Mouse (Mus musculus): ENCODE measurements at regions not wholly inside any gene's neighbourhood (a gene's known extent, or its start where the extent isn't known, plus 50 kb on each side); places are given as distances from the start of the nearest gene placed in this dataset.

- H3K27me3 ChIP-seq (ENCODE audit: control insufficient read depth, insufficient read depth, low read length): no peaks in the 10 kb centered on the region
- H3K4me1 ChIP-seq (replicated peaks; ENCODE audit: control insufficient read depth in 2 of 2, insufficient read depth in 2 of 2, low read length in 1 of 2): no peaks in the 10 kb centered on the region
- H3K4me3 ChIP-seq (ENCODE audit: insufficient read depth in 1 of 2, low read depth in 2 of 2, low read length in 2 of 2): no peak overlapping the region
- no peak overlapping the region for H3K27ac ChIP-seq
- H3K9me3 ChIP-seq (ENCODE audit: control insufficient read depth, low read length): no peaks in the 10 kb centered on the region
- WGBS (ENCODE audit: insufficient replicate concordance): 56% methylated on average over 8 of the region's 8 CpGs
- DNase-seq (ENCODE audit: low read depth in 3 of 3, low spot score in 3 of 3): no peak
- H3K9ac ChIP-seq (replicated peaks): no peak overlapping the region
- TF ChIP-seq EP300 (IDR thresholded peaks at IDR 0.05; ENCODE audit: low read depth) (no peak), CTCF (IDR thresholded peaks at IDR 0.05; ENCODE audit: low read depth) (no peak)
- no peaks in the 10 kb centered on the region for H3K36me3 ChIP-seq (replicated peaks; ENCODE audit: control insufficient read depth, insufficient read depth, low read depth)
- H3K4me2 ChIP-seq (ENCODE audit: low read depth): no peak overlapping the region
- ATAC-seq (ENCODE audit: insufficient read depth): no peak
Measured at GRCm38 (mm10) chr12:71601091-71601690, 229.7 kb upstream of the Daam1 start.

GRCm38 (mm10) chr12:71603136-71603535, 227.7 kb upstream of the Daam1 start:
- no peak for DNase-seq (ENCODE audit: low read depth in 3 of 3, low spot score in 3 of 3)
- ATAC-seq (ENCODE audit: insufficient read depth): no peak
- no peak overlapping the region for H3K27ac ChIP-seq
- H3K9ac ChIP-seq (replicated peaks): no peak overlapping the region
- no peak for TF ChIP-seq EP300 (IDR thresholded peaks at IDR 0.05; ENCODE audit: low read depth)
- no peak for TF ChIP-seq CTCF (IDR thresholded peaks at IDR 0.05; ENCODE audit: low read depth)
- no peaks in the 10 kb centered on the region for H3K36me3 ChIP-seq (replicated peaks; ENCODE audit: control insufficient read depth, insufficient read depth, low read depth)
- H3K27me3 ChIP-seq (ENCODE audit: control insufficient read depth, insufficient read depth, low read length): no peaks in the 10 kb centered on the region
- 74% methylated on average over 10 of the region's 10 CpGs for WGBS (ENCODE audit: insufficient replicate concordance)
- no peaks in the 10 kb centered on the region for H3K4me1 ChIP-seq (replicated peaks; ENCODE audit: control insufficient read depth in 2 of 2, insufficient read depth in 2 of 2, low read length in 1 of 2)
- H3K4me3 ChIP-seq (ENCODE audit: insufficient read depth in 1 of 2, low read depth in 2 of 2, low read length in 2 of 2): no peak overlapping the region
- no peaks in the 10 kb centered on the region for H3K9me3 ChIP-seq (ENCODE audit: control insufficient read depth, low read length)
- H3K4me2 ChIP-seq (ENCODE audit: low read depth): no peak overlapping the region

DNA sequence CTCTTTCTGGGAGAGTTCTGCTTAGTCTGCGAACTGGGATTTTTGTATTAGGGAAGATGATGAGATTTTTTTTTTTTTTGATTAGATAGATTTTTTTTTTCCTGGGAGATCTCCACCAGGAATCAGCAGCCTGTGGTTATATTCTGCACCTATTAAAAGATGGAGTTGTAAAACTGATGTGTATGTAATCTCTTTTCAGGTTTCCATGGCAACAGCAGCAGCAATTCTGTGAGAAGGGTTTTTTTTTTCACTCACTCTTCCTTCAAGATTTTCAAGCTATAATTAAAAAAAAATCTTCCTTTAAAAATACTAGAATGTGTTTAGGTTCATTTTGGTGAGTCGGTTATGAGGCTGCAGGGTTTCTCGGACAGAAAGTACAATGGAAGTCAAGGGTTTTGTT, 224.5 kb upstream of the Daam1 start:
- TF ChIP-seq EP300 (IDR thresholded peaks at IDR 0.05; ENCODE audit: low read depth): no peak
- TF ChIP-seq CTCF (IDR thresholded peaks at IDR 0.05; ENCODE audit: low read depth): no peak
- ATAC-seq (ENCODE audit: insufficient read depth) (no peak), DNase-seq (ENCODE audit: low read depth in 3 of 3, low spot score in 3 of 3) (no peak)
- Histone ChIP-seq H3K4me2 (ENCODE audit: low read depth) (no peak overlapping the region), H3K36me3 (replicated peaks; ENCODE audit: control insufficient read depth, insufficient read depth, low read depth) (no peaks in the 10 kb centered on the region), H3K9me3 (ENCODE audit: control insufficient read depth, low read length) (no peaks in the 10 kb centered on the region), H3K9ac (replicated peaks) (no peak overlapping the region), H3K27ac (no peak overlapping the region), H3K4me1 (replicated peaks; ENCODE audit: control insufficient read depth in 2 of 2, insufficient read depth in 2 of 2, low read length in 1 of 2) (no peaks in the 10 kb centered on the region), H3K4me3 (ENCODE audit: insufficient read depth in 1 of 2, low read depth in 2 of 2, low read length in 2 of 2) (no peak overlapping the region), H3K27me3 (ENCODE audit: control insufficient read depth, insufficient read depth, low read length) (no peaks in the 10 kb centered on the region)
- WGBS (ENCODE audit: insufficient replicate concordance): 58% methylated on average over 3 of the region's 3 CpGs

GRCm38 (mm10) chr12:71607966-71608365, 222.9 kb upstream of the Daam1 start:
- ATAC-seq (ENCODE audit: insufficient read depth) (no peak), DNase-seq (ENCODE audit: low read depth in 3 of 3, low spot score in 3 of 3) (no peak)
- 53% methylated on average over 4 of the region's 4 CpGs for WGBS (ENCODE audit: insufficient replicate concordance)
- H3K36me3 ChIP-seq (replicated peaks; ENCODE audit: control insufficient read depth, insufficient read depth, low read depth): no peaks in the 10 kb centered on the region
- TF ChIP-seq CTCF (IDR thresholded peaks at IDR 0.05; ENCODE audit: low read depth) (no peak), EP300 (IDR thresholded peaks at IDR 0.05; ENCODE audit: low read depth) (no peak)
- no peaks in the 10 kb centered on the region for H3K9me3 ChIP-seq (ENCODE audit: control insufficient read depth, low read length)
- no peaks in the 10 kb centered on the region for H3K4me1 ChIP-seq (replicated peaks; ENCODE audit: control insufficient read depth in 2 of 2, insufficient read depth in 2 of 2, low read length in 1 of 2)
- H3K4me2 ChIP-seq (ENCODE audit: low read depth): no peak overlapping the region
- no peak overlapping the region for H3K9ac ChIP-seq (replicated peaks)
- H3K27me3 ChIP-seq (ENCODE audit: control insufficient read depth, insufficient read depth, low read length): no peaks in the 10 kb centered on the region
- H3K27ac ChIP-seq: no peak overlapping the region
- no peak overlapping the region for H3K4me3 ChIP-seq (ENCODE audit: insufficient read depth in 1 of 2, low read depth in 2 of 2, low read length in 2 of 2)

DNA sequence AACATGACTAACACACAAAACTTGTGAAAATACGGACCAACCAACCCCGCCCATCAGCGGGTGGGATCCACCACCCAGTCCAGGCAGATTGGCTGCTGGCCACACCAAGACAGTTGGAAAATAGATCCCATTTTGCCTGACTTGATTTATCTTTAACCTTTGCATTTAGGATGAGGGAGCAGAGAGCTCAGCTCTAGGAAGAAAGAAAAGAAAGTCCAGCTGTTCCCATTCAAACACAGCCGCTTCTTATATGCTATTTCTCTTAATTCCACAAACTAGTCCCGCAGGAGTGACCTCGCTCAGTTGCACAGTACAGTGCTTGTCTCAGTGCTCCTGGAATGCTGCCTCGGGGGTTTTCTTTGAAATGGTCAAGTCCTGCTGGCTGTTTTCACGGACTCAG, 217.6 kb upstream of the Daam1 start:
- no peaks in the 10 kb centered on the region for H3K4me1 ChIP-seq (replicated peaks; ENCODE audit: control insufficient read depth in 2 of 2, insufficient read depth in 2 of 2, low read length in 1 of 2)
- ATAC-seq (ENCODE audit: insufficient read depth): no peak
- no peak overlapping the region for H3K27ac ChIP-seq
- H3K9me3 ChIP-seq (ENCODE audit: control insufficient read depth, low read length): no peaks in the 10 kb centered on the region
- TF ChIP-seq EP300 (IDR thresholded peaks at IDR 0.05; ENCODE audit: low read depth) (no peak), CTCF (IDR thresholded peaks at IDR 0.05; ENCODE audit: low read depth) (no peak)
- no peak overlapping the region for H3K9ac ChIP-seq (replicated peaks)
- no peak overlapping the region for H3K4me2 ChIP-seq (ENCODE audit: low read depth)
- no peaks in the 10 kb centered on the region for H3K36me3 ChIP-seq (replicated peaks; ENCODE audit: control insufficient read depth, insufficient read depth, low read depth)
- DNase-seq (ENCODE audit: low read depth in 3 of 3, low spot score in 3 of 3): no peak
- no peak overlapping the region for H3K4me3 ChIP-seq (ENCODE audit: insufficient read depth in 1 of 2, low read depth in 2 of 2, low read length in 2 of 2)
- WGBS (ENCODE audit: insufficient replicate concordance): 54% methylated on average over 8 of the region's 8 CpGs
- H3K27me3 ChIP-seq (ENCODE audit: control insufficient read depth, insufficient read depth, low read length): no peaks in the 10 kb centered on the region

Measured in liver, embryonic 14.5 days (tissue).